Mouse (Mus musculus) thymus, adult 2 months (tissue): ENCODE measurements around the gene Fbxo21. TPM values are rescaled to one million over a fixed set of nuclear protein-coding genes. Genes with fewer than 3 reads are reported as not detected.
A peak's percentile ranks its signal among the peaks of the same experiment; 100 is the strongest.

ENCODE experiments used
- DNase-seq: peaks from one replicate; pipeline ENCODE4 v3.0.0; 2021
- H3K27ac ChIP-seq: fragments of 200-500 bp; 2 replicates; pipeline ENCODE4 v1.5.1; 2012; ENCODE audit warnings: low read length, control low read depth; ENCODE audit not compliant: control insufficient read depth, insufficient read depth
- H3K27me3 ChIP-seq: fragments of 200-500 bp; 2 replicates; pipeline ENCODE4 v1.6.1; 2012; ENCODE audit warnings: mild to moderate bottlenecking, low read length, moderate library complexity, mixed read lengths; ENCODE audit not compliant: control insufficient read depth, insufficient read depth
- H3K36me3 ChIP-seq: fragments of 200-500 bp; 2 replicates; pipeline ENCODE4 v1.6.1; 2012; ENCODE audit warnings: mild to moderate bottlenecking, low read length, moderate library complexity; ENCODE audit not compliant: control insufficient read depth, insufficient read depth
- H3K4me1 ChIP-seq: fragments of 200-500 bp; replicated peaks from 2 replicates; pipeline ENCODE4 v1.6.1; 2012; ENCODE audit warnings: low read length; ENCODE audit not compliant: control insufficient read depth, insufficient read depth
- H3K4me3 ChIP-seq: fragments of 200-500 bp; 2 replicates; pipeline ENCODE4 v1.5.1; 2012; ENCODE audit warnings: mild to moderate bottlenecking, low read length, control low read depth, moderate library complexity; ENCODE audit not compliant: control insufficient read depth, insufficient read depth
- CTCF ChIP-seq: fragments of 200-500 bp; IDR thresholded peaks from 2 replicates; pipeline ENCODE4 v1.5.1; 2012; ENCODE audit warnings: mild to moderate bottlenecking, control low read depth, low read length, moderate library complexity, borderline replicate concordance; ENCODE audit not compliant: control insufficient read depth, poor library complexity, insufficient read depth; ENCODE audit errors: extremely low read depth
- POLR2A ChIP-seq: fragments of 200-500 bp; IDR thresholded peaks from 2 replicates; pipeline ENCODE4 v1.6.1; 2012; ENCODE audit warnings: mild to moderate bottlenecking, low read length, control low read depth, moderate library complexity; ENCODE audit not compliant: control insufficient read depth, poor library complexity, insufficient read depth; ENCODE audit errors: extremely low read depth
- WGBS: fragments of 180-500 bp; shearing (Covaris S2); methylation state at CpG from one replicate; pipeline ENCODE4 v1.1.7; 2018; 5-methylcytosine and 5-hydroxymethylcytosine counted together
- polyA plus RNA-seq: library from polyadenylated mRNA; depleted of rRNA; stranded (reverse); fragments of >200 nt; gene quantifications from 2 replicates; pipeline ENCODE4 v1.2.3, GENCODE M21; 2012

Gene Fbxo21
- polyA plus RNA-seq, 1 experiment: 43.3 TPM

GRCm38 (mm10) chr5:118029420-118029819 lies 52.9 kb downstream of the Fbxo21 start:
- H3K4me3 ChIP-seq: peak overlapping the region; percentile 77
- TF ChIP-seq CTCF (no peak), POLR2A (peak; percentile 50; the same call in 1 of the 2 replicates)
- H3K27me3 ChIP-seq: peaks cover 17% of the 10 kb centered on the region
- WGBS: under 1% methylated on average over 10 of the region's 10 CpGs
- no peaks in the 10 kb centered on the region for H3K36me3 ChIP-seq
- H3K4me1 ChIP-seq: peaks cover 53% of the 10 kb centered on the region
- no peak overlapping the region for H3K27ac ChIP-seq
- peak; percentile 81 for DNase-seq

GRCm38 (mm10) chr5:118030022-118030675 lies 53.6 kb downstream of the Fbxo21 start:
- DNase-seq: no peak
- Histone ChIP-seq H3K36me3 (no peaks in the 10 kb centered on the region), H3K27me3 (peaks cover 17% of the 10 kb centered on the region), H3K4me1 (peaks cover 53% of the 10 kb centered on the region), H3K27ac (no peak overlapping the region), H3K4me3 (no peak overlapping the region)
- no peak for TF ChIP-seq CTCF
- TF ChIP-seq POLR2A: no peak
- 92% methylated on average over 9 of the region's 9 CpGs for WGBS

GRCm38 (mm10) chr5:118031059-118031458 lies 54.5 kb downstream of the Fbxo21 start:
- DNase-seq: no peak
- H3K4me3 ChIP-seq: no peak overlapping the region
- TF ChIP-seq CTCF (no peak), POLR2A (no peak)
- peaks cover 55% of the 10 kb centered on the region for H3K4me1 ChIP-seq
- no peaks in the 10 kb centered on the region for H3K36me3 ChIP-seq
- H3K27me3 ChIP-seq: peaks cover 17% of the 10 kb centered on the region
- 100% methylated on average over 5 of the region's 5 CpGs for WGBS
- H3K27ac ChIP-seq: no peak overlapping the region

GRCm38 (mm10) chr5:118031508-118031907 lies 55.0 kb downstream of the Fbxo21 start:
- no peak for TF ChIP-seq CTCF
- TF ChIP-seq POLR2A: no peak
- DNase-seq: no peak
- 94% methylated on average over 4 of the region's 4 CpGs for WGBS
- Histone ChIP-seq H3K27ac (no peak overlapping the region), H3K4me3 (no peak overlapping the region), H3K36me3 (no peaks in the 10 kb centered on the region), H3K4me1 (peaks cover 56% of the 10 kb centered on the region), H3K27me3 (peaks cover 17% of the 10 kb centered on the region)

- WGBS: 17% methylated on average over 4 of the region's 4 CpGs
- DNase-seq: no peak
- Histone ChIP-seq H3K27me3 (peaks cover 1% of the 10 kb centered on the region; the same call in 1 of the 2 replicates), H3K27ac (no peak overlapping the region), H3K36me3 (no peaks in the 10 kb centered on the region), H3K4me1 (peaks cover 55% of the 10 kb centered on the region), H3K4me3 (no peak overlapping the region)
- TF ChIP-seq POLR2A (no peak), CTCF (no peak)
Measured at GRCm38 (mm10) chr5:118033328-118033727, 56.8 kb downstream of the Fbxo21 start.

- no peak overlapping the region for H3K27ac ChIP-seq
- 83% methylated on average over 6 of the region's 6 CpGs for whole genome bisulfite sequencing
- no peak for TF ChIP-seq CTCF
- no peak for TF ChIP-seq POLR2A
- peaks cover 53% of the 10 kb centered on the region for H3K4me1 ChIP-seq
- DNase-seq: no peak
- no peaks in the 10 kb centered on the region for H3K36me3 ChIP-seq
- H3K4me3 ChIP-seq: no peak overlapping the region
- H3K27me3 ChIP-seq: no peaks in the 10 kb centered on the region; the same call in 1 of the 2 replicates
Measured at GRCm38 (mm10) chr5:118033740-118034139, 57.2 kb downstream of the Fbxo21 start.
